Mouse (Mus musculus) cerebellum, postnatal 36 days (tissue): ENCODE measurements around the gene Lgals4.
"Not testable (repeated sequence)": the region's sequence is repeated elsewhere in the genome, so short reads cannot be mapped to it uniquely, and the experiment has no call there.

ENCODE experiments used
- DNase-seq, 2 experiments: peaks; one replicate each; pipeline ENCODE4 v3.0.0; 2021 to 2022; ENCODE audit warnings: mixed read lengths in 2 of 2

The Lgals4 gene

DNA sequence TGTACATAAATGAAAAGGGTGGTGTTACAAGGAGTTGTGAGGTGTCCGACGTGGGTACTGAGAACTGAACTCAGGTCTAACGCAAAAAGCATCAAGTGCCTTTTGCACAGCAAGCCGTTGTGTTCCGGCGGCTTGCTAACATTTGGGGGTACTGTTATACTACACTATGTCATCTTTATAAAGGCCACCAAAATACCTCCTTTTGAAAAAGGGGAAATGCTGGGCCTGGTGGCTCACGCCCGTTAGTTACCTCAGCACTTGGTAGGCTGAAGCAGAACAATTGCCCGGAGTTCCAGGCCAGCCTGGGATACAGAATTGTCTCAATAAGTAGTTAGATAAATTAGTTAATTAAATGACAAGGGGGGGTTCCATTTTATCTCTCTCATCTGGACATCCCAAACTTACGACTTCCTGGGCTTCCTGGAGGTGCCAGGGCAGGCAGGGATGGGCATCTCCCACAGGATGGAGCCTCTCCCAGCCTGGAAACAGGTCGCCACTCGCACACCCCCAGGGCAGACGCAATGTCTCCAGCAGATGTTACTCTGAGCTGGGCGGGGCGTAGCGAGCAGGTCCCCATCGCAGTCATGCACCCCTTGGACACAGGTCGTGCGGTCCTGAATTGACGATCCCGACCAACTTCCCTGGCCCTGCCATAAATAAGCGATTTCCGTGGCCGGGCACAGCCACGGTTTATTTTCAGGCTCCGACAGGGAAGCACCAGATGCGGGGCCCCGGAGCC, 33.3 kb downstream of the Lgals4 start:
- no peak for DNase-seq

DNA sequence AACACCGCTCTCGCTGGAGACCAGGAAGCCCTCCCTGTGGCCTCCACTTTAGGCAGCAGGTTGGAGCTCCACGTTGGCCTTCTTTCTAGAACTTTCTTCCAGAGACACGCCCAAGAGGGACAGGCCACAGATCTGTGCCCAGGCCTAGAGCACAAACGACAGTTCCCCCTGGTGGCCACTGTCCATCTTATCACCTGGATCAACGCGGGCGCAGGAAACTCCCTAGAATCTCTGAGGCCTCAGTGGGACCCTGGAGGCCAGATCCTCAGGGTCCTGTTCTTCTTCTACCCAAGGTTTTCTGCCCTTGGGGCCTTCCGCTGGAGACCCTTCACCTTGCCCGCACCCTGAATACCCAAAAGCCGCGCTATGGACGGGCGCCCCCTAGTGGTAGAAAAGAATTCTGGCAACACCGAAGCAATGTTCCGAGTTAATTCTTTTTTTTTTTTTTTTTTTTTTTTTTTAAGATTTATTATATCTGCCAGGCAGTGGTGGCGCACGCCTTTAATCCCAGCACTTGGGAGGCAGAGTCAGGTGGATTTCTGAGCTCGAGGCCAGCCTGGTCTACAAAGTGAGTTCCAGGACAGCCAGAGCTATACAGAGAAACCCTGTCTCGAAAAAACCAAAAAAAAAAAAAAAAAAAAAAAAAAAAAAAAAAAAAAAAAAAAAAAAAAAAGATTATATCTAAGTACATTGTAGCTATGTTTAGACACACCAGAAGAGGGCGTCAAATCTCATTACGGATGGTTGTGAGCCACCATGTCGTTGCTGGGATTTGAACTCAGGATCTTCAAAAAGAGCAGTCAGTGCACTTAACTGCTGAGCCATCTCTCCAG, 34.1 kb downstream of the Lgals4 start:
- DNase-seq = peak; percentile 68 to 77

DNA sequence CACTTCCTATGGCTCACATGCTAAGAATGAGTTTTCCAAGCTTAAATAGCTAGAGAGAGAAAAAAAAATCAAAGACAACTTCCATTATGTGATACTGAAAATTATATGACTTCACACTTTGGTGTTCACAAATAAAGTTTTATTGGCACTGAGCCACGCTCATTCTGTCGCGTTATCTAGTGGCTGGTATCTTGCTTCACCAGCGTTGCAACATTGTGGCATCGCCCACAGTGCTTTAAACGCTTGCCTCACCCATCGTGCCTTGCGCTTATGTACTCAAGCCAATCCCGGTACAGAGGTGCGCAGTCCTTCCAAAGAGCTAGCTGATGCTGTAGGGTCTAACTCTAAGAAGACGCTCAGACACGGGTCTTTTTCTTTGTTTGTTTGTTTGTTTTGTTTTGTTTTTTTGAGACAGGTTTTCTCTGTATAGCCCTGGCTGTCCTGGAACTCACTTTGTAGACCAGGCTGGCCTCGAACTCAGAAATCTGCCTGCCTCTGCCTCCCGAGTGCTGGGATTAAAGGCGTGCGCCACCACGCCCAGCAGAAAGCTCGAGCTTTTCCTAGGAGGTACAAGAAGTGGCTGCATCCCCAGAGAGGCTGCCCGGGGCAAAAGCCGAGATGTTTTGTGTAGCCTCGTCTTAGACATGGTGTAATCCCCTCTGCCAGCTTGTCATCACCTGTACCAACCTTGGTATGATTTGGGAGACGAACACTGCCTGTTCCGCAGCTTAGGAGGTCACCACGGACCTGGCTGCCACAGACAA, 37.4 kb downstream of the Lgals4 start:
- no peak for DNase-seq

DNA sequence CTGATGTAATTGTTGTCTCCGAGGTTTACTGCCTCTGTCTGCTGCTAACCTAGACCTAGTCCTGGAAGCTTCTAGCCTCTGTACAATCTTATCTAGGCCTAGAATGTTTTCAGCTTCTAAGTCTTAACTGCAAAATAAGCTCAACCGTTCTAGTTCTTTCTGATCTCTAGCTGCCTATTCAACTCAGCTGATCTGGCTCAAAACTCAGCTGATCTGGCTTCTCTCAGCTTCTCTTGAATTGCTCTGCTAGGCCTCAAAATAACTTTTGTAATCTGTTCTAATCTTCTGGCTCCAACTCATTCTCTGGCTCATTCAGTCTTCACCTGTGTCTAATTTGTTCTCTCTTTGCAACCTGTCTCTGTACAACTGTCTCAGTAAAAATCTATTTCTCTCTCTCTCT, 40.9 kb downstream of the Lgals4 start:
- no peak for DNase-seq

DNA sequence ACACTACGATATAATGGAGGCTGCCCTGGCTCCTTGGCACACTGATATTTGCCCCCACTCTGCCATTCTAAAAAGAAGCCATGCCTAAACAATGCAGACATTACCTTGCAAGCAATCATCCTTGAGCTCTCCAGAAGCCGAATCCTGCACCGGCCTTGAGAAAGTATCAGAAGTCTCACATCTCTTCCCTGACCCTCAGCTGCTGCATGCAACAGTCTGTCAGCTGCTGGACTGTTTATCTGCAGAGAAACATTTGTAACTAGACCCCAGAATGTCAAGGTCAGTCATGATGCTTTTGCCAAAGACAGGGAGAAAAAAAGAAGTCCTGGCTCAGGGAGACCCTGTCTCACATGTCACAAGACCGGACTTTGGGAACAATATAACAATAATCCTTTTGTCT, 42.4 kb downstream of the Lgals4 start:
- DNase-seq = no peak

DNA sequence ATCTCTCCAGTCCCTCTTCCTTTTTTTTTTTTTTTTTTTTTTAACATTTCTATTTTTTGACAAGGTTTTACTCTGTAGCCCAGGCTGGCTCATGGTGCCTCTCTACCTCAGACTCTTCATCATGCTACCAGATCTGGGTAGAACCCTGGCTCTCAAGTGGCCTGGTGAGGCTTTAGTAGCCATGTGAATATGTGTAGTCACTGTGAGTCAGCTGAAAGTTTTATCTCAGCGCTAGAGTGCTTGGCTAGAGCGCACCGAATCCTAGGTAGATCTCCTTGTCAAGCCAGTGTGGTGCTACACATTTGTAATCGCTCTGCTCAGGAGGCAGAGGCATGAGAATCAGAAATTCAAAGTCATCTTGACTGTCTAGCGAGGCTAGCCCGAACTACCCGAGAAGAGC, 43.5 kb downstream of the Lgals4 start:
- DNase-seq = no peak

DNA sequence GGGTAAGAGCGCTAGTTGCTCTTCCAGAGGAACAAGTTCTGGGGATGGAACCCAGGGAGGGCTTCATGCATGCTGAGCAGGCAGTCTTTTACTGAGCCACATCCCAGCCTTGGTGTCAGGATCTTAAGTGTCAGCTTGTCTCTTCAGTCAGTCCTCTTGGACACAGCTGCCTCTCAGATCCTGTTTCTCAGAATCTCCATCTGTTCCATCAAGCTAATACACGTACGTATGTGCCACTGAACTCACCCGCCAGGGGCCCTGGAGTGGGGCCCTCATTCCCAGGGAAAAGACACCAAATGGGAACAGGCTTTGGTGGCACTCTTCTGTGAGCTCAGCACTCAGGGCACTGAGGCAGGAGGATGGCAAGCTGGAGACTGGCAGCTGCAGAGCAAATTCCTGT, 44.2 kb downstream of the Lgals4 start:
- no peak for DNase-seq

DNA sequence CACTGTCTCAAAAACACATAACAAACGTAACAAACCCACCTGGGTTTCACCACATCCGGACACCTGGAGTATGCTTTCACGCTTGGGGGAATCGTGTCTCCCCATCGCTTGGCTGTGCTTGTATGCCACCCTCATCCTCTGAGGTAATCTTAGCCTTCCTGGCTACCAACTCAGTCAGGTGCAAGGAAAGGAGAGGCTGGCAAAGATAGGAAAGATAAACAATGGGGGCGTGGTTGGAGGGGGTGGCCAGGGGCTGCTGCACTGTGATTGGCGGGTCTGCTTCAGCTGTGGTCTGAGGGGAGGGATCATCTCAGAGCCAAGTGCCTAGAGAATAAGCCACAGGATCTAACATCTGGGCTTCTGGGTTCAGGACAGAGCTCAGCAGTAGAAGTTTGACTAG, 46.0 kb downstream of the Lgals4 start:
- no peak for DNase-seq

DNA sequence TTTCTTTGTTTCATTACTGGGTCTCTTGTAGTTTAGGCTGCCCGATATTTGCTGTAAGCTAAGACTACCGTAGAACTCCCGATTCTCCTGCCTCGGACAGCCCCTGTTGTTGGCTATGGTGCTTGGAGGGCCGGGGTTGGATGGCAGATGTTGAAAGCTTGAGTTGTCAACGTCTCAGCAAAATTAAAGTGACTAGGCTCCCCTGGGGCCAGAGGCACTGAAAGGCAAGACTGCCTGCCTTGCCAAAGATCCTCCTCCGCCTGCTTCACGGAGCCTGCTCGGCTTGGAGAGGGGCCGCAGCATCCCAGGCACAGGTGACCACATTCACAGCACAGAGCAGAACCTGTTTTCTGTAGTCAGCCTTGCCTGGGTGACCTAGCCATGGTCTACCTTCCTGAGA, 46.9 kb downstream of the Lgals4 start:
- no peak for DNase-seq

DNA sequence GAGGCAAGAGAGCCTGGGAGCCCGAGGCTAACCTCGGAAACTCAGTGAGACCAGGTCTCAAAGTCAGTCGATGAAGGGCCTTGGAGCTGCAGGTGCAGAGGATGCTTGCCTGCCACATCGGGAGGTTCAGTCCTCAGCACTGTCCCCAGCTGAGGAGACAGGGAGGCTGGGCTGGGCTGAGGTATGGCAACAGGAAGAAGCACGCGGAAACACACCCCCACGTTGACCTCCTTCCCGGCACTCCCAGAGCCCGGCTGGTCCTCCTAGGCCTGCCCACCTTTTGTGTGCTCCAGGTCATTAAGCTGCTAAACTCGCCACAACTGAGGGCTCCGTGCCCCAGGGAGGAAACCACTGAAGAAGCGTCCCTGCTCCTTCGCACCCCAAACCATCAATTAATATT, 47.5 kb downstream of the Lgals4 start, which contains the start of gene Capn12:
TSS of gene Capn12 (plus strand) at position 224 of the 400 bp plus-strand sequence.
- DNase-seq = no peak

DNA sequence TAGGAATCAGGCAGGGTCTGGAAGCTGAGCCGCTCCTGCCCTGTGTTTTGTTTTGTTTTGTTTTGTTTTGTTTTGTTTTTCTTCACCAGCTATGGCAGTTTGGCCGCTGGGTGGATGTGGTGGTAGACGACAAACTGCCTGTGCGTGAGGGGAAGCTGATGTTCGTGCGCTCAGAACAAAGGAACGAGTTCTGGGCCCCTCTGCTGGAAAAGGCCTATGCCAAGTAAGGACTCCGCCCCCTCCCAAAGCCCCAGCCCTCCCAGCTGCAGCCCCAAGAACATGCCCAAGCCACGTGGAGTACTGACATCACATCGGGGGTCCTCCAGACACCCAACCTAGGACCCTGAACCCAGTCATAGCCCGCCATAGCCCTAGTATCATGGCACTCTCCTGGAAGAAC, 49.4 kb downstream of the Lgals4 start:
- no peak for DNase-seq

DNA sequence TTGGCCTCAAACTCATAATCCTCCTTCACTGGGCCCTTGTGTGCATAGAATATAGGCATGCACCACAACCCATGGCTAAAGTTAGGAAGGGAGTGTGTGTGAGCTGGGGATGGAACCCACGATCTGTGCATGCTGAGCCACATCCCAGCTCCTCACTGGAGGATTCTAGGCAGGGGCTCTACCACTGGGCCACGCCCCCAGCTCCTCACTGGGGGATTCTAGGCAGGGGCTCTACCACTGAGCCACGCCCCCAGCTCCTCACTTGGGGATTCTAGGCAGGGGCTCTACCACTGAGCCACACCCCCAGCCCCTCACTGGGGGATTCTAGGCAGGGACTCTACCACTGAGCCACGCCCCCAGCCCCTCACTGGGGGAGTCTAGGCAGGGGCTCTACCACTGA, 50.0 kb downstream of the Lgals4 start:
- not testable (repeated sequence) for DNase-seq

DNA sequence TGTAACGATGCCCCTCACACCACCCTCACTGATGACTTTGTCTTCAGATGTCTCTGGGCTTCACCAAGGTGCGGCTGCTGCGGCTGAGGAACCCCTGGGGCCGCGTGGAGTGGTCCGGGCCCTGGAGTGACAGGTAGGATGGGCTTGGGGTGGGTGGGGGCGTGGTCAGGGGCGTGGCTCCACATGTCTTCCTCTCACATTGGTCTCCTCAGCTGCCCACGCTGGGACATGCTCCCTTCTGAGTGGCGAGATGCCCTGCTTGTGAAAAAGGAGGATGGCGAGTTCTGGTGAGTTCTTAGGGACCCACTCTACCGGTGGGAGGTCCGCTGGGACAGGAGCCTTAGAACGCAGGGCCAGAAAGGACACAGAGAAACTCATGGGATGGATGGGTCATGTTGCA, 52.8 kb downstream of the Lgals4 start:
- no peak for DNase-seq

DNA sequence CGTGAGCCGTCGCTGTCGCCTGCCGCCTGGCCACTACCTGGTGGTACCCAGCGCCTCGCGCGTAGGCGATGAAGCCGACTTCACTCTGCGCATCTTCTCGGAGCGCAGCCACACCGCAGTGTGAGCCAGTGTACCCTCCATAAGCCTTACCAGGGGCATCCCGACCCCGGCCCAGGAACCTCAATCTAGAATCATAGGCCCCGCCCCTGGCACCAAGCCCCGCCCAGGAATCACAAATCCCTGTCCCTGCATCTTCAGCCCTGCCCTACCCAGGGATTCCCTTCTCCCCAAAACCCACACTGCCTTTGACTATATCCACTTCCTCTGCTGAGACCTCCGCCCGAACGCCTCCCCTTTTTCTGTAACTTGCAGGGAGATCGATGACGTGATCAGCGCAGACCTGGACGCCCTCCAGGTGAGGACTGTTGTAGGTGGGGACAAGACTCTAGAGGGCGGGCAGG, 55.1 kb downstream of the Lgals4 start:
- no peak for DNase-seq
